Mouse (Mus musculus) C2C12 (cell line): ENCODE results near the gene Ccnl1. TPM values are rescaled to one million over a fixed set of nuclear protein-coding genes. Genes with fewer than 3 reads are reported as not detected.

Experiments used
- H3K27me3 ChIP-seq: one replicate; pipeline ENCODE4 v1.6.1; 2011; ENCODE audit not compliant: control insufficient read depth, insufficient read depth, insufficient read length
- H3K36me3 ChIP-seq: one replicate; pipeline ENCODE4 v1.6.1; 2011; ENCODE audit not compliant: control insufficient read depth, insufficient read depth
- H3K4me3 ChIP-seq: one replicate; pipeline ENCODE4 v1.5.1; 2011; ENCODE audit warnings: mild to moderate bottlenecking, control low read depth; ENCODE audit not compliant: poor library complexity, insufficient read depth, severe bottlenecking
- H3K79me2 ChIP-seq: one replicate; pipeline ENCODE4 v1.6.1; 2011; ENCODE audit not compliant: control insufficient read depth, insufficient read depth
- H3K79me3 ChIP-seq: one replicate; pipeline ENCODE4 v1.6.1; 2011; ENCODE audit warnings: low read depth, control low read depth
- H3ac ChIP-seq: one replicate; pipeline ENCODE3; 2011; ENCODE audit warnings: low read depth; ENCODE audit not compliant: control insufficient read depth, insufficient read length
- CEBPB ChIP-seq: IDR thresholded peaks from one replicate; pipeline ENCODE4 v1.6.1; 2011; ENCODE audit warnings: low read depth, mild to moderate bottlenecking, control low read depth, moderate library complexity
- CTCF ChIP-seq: IDR thresholded peaks from one replicate; pipeline ENCODE4 v1.5.1; 2011; ENCODE audit not compliant: control insufficient read depth, insufficient read depth, insufficient read length
- FOSL1 ChIP-seq: IDR thresholded peaks from one replicate; pipeline ENCODE4 v1.8.0; 2011; ENCODE audit warnings: mild to moderate bottlenecking, low read length; ENCODE audit not compliant: poor library complexity, insufficient read depth, severe bottlenecking
- MAX ChIP-seq: IDR thresholded peaks from one replicate; pipeline ENCODE4 v1.6.1; 2011; ENCODE audit warnings: mild to moderate bottlenecking, control low read depth
- MYOD1 ChIP-seq: IDR thresholded peaks from one replicate; pipeline ENCODE4 v1.6.1; 2011; ENCODE audit warnings: low read depth; ENCODE audit not compliant: control insufficient read depth, insufficient read length
- MYOG ChIP-seq: IDR thresholded peaks from one replicate; pipeline ENCODE4 v1.6.1; 2011; ENCODE audit not compliant: control insufficient read depth, insufficient read length; ENCODE audit errors: extremely low read depth
- USF1 ChIP-seq: IDR thresholded peaks from one replicate; pipeline ENCODE4 v1.6.1; 2011; ENCODE audit warnings: low read depth, mild to moderate bottlenecking, control low read depth, moderate library complexity
- polyA plus RNA-seq: library from polyadenylated mRNA; unstranded; fragments of >200 nt; fragmentation: generic; extraction: Trizol; gene quantifications from one replicate; pipeline ENCODE4 v1.2.1, GENCODE M21; 2012; ENCODE audit warnings: missing spikeins

Gene Ccnl1
- polyA plus RNA-seq, 1 experiment: 12.5 TPM

DNA sequence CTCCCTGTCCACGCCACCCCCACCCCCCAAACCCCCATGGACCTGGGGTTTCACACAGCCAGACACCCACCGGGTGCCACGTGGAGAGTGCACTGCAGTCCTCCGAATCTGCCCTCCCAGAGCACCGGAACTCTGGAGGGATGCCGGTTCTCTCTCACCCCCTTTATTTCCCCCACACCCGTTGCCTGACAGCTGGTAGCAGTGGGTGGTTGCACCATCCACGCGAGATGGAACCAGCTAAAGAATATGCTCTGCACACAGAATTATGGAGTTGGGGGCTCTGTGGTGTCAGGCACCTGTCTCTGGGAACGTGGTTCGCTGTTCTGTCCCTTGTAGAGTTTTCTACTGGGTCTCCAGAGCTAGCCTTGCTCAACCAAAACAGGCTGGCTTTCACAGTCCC lies 45.8 kb downstream of the Ccnl1 start:
- H3K27me3 ChIP-seq: no peaks in the 10 kb centered on the region
- no peaks in the 10 kb centered on the region for H3K36me3 ChIP-seq
- no peak overlapping the region for H3K4me3 ChIP-seq
- H3K79me3 ChIP-seq: no peaks in the 10 kb centered on the region
- no peak overlapping the region for H3ac ChIP-seq
- H3K79me2 ChIP-seq: no peaks in the 10 kb centered on the region
- no peak for TF ChIP-seq MYOG
- no peak for TF ChIP-seq USF1
- TF ChIP-seq MAX: no peak
- TF ChIP-seq FOSL1: no peak
- TF ChIP-seq MYOD1: no peak
- TF ChIP-seq CTCF: no peak
- TF ChIP-seq CEBPB: no peak

DNA sequence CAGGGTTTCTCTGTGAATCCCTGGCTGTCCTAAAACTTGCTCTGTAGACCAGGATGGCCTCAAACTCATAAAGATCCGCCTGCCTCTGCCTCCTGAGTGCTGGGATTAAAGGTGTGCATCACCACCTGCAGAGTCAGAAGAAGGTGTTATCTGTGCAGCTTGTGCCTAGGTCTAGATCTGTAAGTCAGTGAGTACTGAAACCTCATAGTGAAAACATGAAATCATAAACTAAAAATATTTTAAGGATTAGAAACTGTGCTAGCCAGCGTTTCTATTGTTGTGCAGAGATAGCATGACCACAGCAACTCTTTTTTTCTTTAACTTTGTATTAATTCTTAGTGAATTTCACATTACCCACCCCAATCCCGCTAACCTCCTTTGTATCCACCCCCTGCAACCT lies 46.8 kb downstream of the Ccnl1 start:
- Histone ChIP-seq H3K79me3 (no peaks in the 10 kb centered on the region), H3K27me3 (no peaks in the 10 kb centered on the region), H3K36me3 (no peaks in the 10 kb centered on the region), H3K4me3 (no peak overlapping the region), H3K79me2 (no peaks in the 10 kb centered on the region), H3ac (no peak overlapping the region)
- TF ChIP-seq MAX (no peak), FOSL1 (no peak), CEBPB (no peak), MYOD1 (no peak)

DNA sequence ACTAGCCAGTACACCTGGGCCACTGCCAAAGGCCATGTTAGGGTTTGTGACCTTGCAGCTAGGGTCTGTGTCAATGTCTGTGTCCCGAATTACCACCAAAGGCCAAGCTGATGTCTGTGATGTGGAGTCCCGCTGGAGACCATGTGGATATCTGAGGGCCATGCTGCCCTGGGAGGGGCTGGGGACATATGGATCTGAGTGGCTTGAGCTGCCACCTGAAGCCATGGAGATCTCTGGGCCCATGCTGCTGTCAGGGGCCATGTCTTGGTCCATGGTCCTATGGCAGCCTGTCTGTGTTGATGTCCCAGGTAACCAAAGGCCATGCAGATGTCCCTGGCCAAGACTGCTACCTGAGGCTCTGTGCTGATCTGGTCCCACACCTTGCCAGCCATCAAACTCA lies 48.6 kb downstream of the Ccnl1 start:
- H3ac ChIP-seq: no peak overlapping the region
- no peaks in the 10 kb centered on the region for H3K36me3 ChIP-seq
- H3K79me2 ChIP-seq: no peaks in the 10 kb centered on the region
- H3K27me3 ChIP-seq: no peaks in the 10 kb centered on the region
- H3K79me3 ChIP-seq: no peaks in the 10 kb centered on the region
- TF ChIP-seq MYOD1 (no peak), MAX (no peak)
- no peak overlapping the region for H3K4me3 ChIP-seq

DNA sequence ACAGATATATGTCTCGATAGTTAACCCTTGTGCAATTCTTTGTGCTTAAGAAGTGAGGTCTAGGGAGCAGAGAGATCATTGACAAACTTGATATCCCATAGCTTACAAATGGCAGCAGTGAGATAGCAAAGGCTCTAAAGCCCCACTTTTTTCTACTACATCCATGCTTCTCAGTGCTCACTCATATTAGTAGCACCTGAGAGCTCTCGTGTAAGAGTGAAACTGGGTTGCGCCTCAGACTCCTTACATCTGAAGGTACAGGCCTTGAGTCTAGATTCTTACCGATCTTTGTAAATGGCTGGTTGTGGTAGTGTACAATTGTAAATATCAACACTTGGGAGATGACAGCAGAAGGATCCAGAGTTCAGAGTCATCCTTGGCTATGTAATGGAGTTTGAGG lies 50.5 kb downstream of the Ccnl1 start:
- H3K79me3 ChIP-seq: no peaks in the 10 kb centered on the region
- no peaks in the 10 kb centered on the region for H3K79me2 ChIP-seq
- TF ChIP-seq USF1 (no peak), MYOD1 (no peak), CTCF (no peak), MYOG (no peak), CEBPB (no peak), MAX (no peak), FOSL1 (no peak)
- no peak overlapping the region for H3K4me3 ChIP-seq
- H3ac ChIP-seq: no peak overlapping the region
- no peaks in the 10 kb centered on the region for H3K36me3 ChIP-seq
- no peaks in the 10 kb centered on the region for H3K27me3 ChIP-seq

- Histone ChIP-seq H3K4me3 (no peak overlapping the region), H3K27me3 (no peaks in the 10 kb centered on the region), H3K79me3 (no peaks in the 10 kb centered on the region), H3K79me2 (no peaks in the 10 kb centered on the region), H3ac (no peak overlapping the region), H3K36me3 (no peaks in the 10 kb centered on the region)
- TF ChIP-seq MAX (no peak), FOSL1 (no peak), MYOD1 (no peak), CEBPB (no peak), CTCF (no peak), USF1 (no peak), MYOG (no peak)
Observed at GRCm38 (mm10) chr3:65905281-65906169, 52.5 kb downstream of the Ccnl1 start.

GRCm38 (mm10) chr3:65904711-65905110 lies 53.3 kb downstream of the Ccnl1 start:
- no peak overlapping the region for H3K4me3 ChIP-seq
- H3K36me3 ChIP-seq: no peaks in the 10 kb centered on the region
- no peaks in the 10 kb centered on the region for H3K79me3 ChIP-seq
- no peaks in the 10 kb centered on the region for H3K27me3 ChIP-seq
- no peaks in the 10 kb centered on the region for H3K79me2 ChIP-seq
- TF ChIP-seq MYOD1 (no peak), MYOG (no peak), CEBPB (no peak), MAX (no peak)
- no peak overlapping the region for H3ac ChIP-seq
